Mouse (Mus musculus) embryonic facial prominence, embryonic 15.5 days (tissue): ENCODE measurements at regions not wholly inside any gene's neighbourhood (a gene's known extent, or its start where the extent isn't known, plus 50 kb on each side); places are given as distances from the start of the nearest gene placed in this dataset.

Experiments used
- ATAC-seq: fragments of 200-750 bp; cut with Nextera tagmentation; 2 replicates; pipeline ENCODE4 v1.8.0; 2017; ENCODE audit warnings: low read depth, moderate TSS enrichment; ENCODE audit not compliant: insufficient number of reproducible peaks, low FRiP score, low TSS enrichment
- H3K27ac ChIP-seq: fragments of 300-500 bp; sonication (generic); replicated peaks from 2 replicates; pipeline ENCODE4 v1.5.1; 2015; ENCODE audit warnings: mild to moderate bottlenecking, inconsistent platforms
- H3K27me3 ChIP-seq: fragments of 300-500 bp; sonication (generic); 2 replicates; pipeline ENCODE4 v1.6.1; 2015; ENCODE audit warnings: inconsistent platforms
- H3K36me3 ChIP-seq: fragments of 300-500 bp; sonication (generic); 2 replicates; pipeline ENCODE4 v1.6.1; 2015; ENCODE audit warnings: mild to moderate bottlenecking, inconsistent platforms
- H3K4me1 ChIP-seq: fragments of 300-500 bp; sonication (generic); 2 replicates; pipeline ENCODE4 v1.6.1; 2015; ENCODE audit warnings: inconsistent platforms
- H3K4me2 ChIP-seq: fragments of 300-500 bp; sonication (generic); replicated peaks from 2 replicates; pipeline ENCODE4 v1.6.1; 2015; ENCODE audit warnings: mild to moderate bottlenecking, inconsistent platforms
- H3K4me3 ChIP-seq: fragments of 300-500 bp; sonication (generic); replicated peaks from 2 replicates; pipeline ENCODE4 v1.5.1; 2015; ENCODE audit warnings: mild to moderate bottlenecking, inconsistent platforms
- H3K9ac ChIP-seq: fragments of 300-500 bp; sonication (generic); 2 replicates; pipeline ENCODE4 v1.6.1; 2015; ENCODE audit warnings: inconsistent platforms
- H3K9me3 ChIP-seq: fragments of 300-500 bp; sonication (generic); replicated peaks from 2 replicates; pipeline ENCODE4 v1.6.1; 2016; ENCODE audit warnings: inconsistent platforms
- WGBS: fragments of 180-500 bp; shearing (Covaris S2); methylation state at CpG from one replicate; pipeline ENCODE4 v1.1.7; 2015; 5-methylcytosine and 5-hydroxymethylcytosine counted together

DNA sequence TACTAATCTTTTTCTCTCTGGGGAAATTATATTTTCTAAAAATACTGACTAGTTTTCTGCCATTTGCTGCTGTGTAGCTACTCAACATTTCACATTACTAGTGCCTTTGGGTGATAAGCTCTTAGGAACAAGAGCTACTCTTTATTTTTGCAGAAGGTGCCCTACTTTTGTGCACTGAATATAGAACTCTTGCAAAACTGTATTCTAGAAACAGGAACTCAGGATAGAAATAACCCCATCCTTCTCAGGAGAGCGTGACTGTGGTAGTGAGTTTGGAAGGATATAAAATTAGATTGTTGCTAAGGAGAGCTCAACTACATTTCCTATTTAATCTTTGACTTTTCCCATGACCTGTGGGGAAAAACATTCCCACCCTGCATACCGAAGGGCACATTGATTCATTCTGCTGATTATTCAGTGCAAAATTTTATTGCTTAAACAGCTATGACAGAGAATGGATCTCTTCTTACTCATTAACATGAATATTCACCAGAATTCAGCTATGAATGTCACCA lies 408.0 kb upstream of the Nrsn1 start:
- Histone ChIP-seq H3K27ac (no peak overlapping the region), H3K36me3 (no peaks in the 10 kb centered on the region), H3K4me3 (no peak overlapping the region), H3K9me3 (no peaks in the 10 kb centered on the region), H3K4me2 (no peak overlapping the region), H3K4me1 (no peaks in the 10 kb centered on the region), H3K9ac (no peak overlapping the region), H3K27me3 (no peaks in the 10 kb centered on the region)
- ATAC-seq = no peak
- WGBS = 86% methylated on average over 2 of the region's 2 CpGs

DNA sequence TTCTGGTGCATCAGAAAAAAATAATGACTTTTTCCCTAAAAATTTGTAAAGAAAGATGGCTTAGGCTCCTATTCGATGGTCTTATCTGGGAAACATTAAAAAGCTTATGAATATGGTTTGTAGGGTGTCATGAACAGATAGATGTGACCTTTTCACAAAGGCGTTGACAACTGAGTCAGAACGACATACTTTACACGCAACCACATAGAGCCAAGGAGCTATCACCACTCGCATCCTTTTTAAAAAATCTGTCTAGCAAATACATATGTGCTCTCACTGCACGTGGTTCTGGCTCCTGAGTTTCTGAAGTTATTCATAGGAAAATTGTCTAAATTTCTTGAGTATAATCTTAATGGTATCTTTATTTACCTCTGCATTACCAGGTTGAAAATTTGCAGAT lies 404.9 kb upstream of the Nrsn1 start:
- H3K4me2 ChIP-seq = no peak overlapping the region
- WGBS = 85% methylated on average over 6 of the region's 6 CpGs
- H3K27ac ChIP-seq = no peak overlapping the region
- no peaks in the 10 kb centered on the region for H3K9me3 ChIP-seq
- H3K36me3 ChIP-seq = no peaks in the 10 kb centered on the region
- no peak overlapping the region for H3K4me3 ChIP-seq
- H3K9ac ChIP-seq = no peak overlapping the region
- H3K27me3 ChIP-seq = no peaks in the 10 kb centered on the region
- ATAC-seq = no peak
- H3K4me1 ChIP-seq = no peaks in the 10 kb centered on the region

- no peak overlapping the region for H3K4me3 ChIP-seq
- no peaks in the 10 kb centered on the region for H3K4me1 ChIP-seq
- H3K36me3 ChIP-seq = no peaks in the 10 kb centered on the region
- H3K9ac ChIP-seq = no peak overlapping the region
- H3K9me3 ChIP-seq = no peaks in the 10 kb centered on the region
- no peak overlapping the region for H3K4me2 ChIP-seq
- H3K27me3 ChIP-seq = no peaks in the 10 kb centered on the region
- H3K27ac ChIP-seq = no peak overlapping the region
- WGBS = 83% methylated on average over 3 of the region's 3 CpGs
- ATAC-seq = no peak
Measured at GRCm38 (mm10) chr13:25666022-25666421, 395.7 kb upstream of the Nrsn1 start.

- no peak overlapping the region for H3K4me2 ChIP-seq
- ATAC-seq = no peak
- WGBS = 68% methylated on average over 2 of the region's 2 CpGs
Measured at GRCm38 (mm10) chr13:25664963-25665606, 394.8 kb upstream of the Nrsn1 start.

DNA sequence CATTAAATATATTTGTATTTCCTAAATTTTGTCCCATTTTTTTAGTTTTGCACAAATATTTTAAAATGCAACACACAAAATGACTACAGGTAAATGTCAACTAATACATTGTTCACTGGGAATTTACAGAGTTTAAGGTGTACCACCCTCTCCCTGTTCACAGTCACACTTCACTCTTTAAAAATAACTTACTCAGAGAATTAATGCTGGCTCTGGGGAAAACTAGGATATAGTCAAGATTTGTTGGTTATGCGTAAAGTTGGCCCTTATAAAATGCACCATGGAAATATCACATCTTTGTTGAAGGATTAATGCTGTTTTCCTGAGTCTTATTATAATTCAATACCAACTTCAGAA lies 378.1 kb upstream of the Nrsn1 start:
- no peak for ATAC-seq
- Histone ChIP-seq H3K4me1 (no peaks in the 10 kb centered on the region), H3K27ac (no peak overlapping the region), H3K4me2 (no peak overlapping the region), H3K27me3 (no peaks in the 10 kb centered on the region), H3K9me3 (no peaks in the 10 kb centered on the region), H3K36me3 (no peaks in the 10 kb centered on the region), H3K4me3 (no peak overlapping the region), H3K9ac (no peak overlapping the region)
- 73% methylated on average over 1 of the region's 1 CpGs for WGBS

More at GRCm38 (mm10) chr13:25664963-25665606, 394.8 kb upstream of the Nrsn1 start:
- H3K36me3 ChIP-seq = no peaks in the 10 kb centered on the region
- H3K4me1 ChIP-seq = no peaks in the 10 kb centered on the region
- no peak overlapping the region for H3K27ac ChIP-seq
- H3K9me3 ChIP-seq = no peaks in the 10 kb centered on the region
- no peaks in the 10 kb centered on the region for H3K27me3 ChIP-seq
- no peak overlapping the region for H3K4me3 ChIP-seq
- no peak overlapping the region for H3K9ac ChIP-seq

DNA sequence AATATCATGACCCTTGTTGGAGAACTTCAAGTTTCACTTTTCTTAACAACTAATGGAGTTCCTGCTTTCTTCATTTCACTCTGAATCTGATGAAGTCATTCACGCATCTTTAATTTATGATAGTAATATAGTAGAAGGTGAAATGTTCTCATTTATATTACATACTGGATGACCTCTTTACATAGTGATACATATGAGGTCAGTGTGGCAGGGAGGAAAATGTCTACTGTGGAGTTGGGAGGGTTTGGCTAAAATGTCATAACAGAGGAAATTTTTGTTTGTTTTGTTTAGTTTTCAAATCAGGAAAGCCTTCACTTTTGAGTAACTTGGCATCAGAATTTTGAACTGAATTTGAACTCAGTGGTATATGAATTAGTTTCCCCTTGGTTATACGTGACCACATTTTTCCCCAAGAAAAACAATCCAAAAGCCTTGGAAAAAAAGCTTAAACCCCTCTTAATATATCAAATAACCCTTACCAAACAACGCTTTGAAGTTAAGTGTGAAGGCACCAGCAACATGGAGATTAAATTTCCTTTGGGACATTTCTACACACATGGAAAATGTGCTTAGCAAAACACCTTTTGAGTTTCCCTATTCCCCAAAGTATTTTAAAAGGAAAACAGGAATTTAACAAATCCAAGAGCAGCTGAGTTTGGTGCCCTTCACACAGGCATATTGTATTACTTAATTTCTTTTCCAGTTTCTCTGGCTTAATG lies 377.6 kb upstream of the Nrsn1 start:
- 52% methylated on average over 3 of the region's 3 CpGs for WGBS
- Histone ChIP-seq H3K36me3 (no peaks in the 10 kb centered on the region), H3K9ac (no peak overlapping the region), H3K4me1 (no peaks in the 10 kb centered on the region), H3K4me2 (no peak overlapping the region), H3K27ac (no peak overlapping the region), H3K4me3 (no peak overlapping the region), H3K9me3 (no peaks in the 10 kb centered on the region), H3K27me3 (no peaks in the 10 kb centered on the region)
- no peak for ATAC-seq

DNA sequence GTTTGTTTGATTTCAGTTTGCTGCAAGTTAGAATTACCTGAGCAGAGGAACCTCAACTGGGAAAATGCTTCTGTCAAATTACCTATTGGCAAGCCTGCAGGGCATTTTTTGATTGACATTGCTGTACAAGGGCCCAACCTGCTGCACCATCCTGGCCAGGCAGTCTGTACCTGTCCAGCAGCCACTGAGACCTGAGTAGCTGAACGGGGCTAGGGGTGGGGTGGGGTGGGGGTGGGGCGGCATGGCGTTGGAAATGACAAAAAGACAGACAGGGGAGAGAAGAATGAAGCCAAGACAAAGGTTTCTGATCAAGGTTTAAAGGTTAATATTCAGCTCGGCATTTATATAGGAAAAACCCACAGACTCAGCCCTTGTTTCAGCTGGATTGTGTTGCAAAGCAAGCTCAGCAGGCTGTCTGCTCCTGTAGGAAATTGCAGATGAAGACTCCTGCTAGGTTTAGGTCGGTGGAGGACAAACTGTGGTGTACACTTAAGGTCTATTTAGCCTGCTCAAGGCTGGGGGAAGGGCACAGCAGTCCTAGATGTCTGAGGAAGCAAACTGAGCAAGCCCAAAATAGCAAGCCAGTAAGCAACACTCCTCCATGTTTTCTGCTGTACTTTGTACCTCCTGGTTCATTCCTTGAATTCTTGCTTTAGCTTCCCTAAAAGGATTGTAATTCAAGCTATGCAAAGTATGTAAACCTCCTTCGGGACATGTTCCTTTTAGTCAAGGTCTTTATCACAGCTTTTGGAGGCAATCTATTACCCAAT lies 369.4 kb upstream of the Nrsn1 start:
- H3K4me2 ChIP-seq = no peak overlapping the region
- H3K9ac ChIP-seq = no peak overlapping the region
- WGBS = 11% methylated on average over 6 of the region's 6 CpGs
- ATAC-seq = no peak
- H3K9me3 ChIP-seq = no peaks in the 10 kb centered on the region
- no peaks in the 10 kb centered on the region for H3K36me3 ChIP-seq
- no peaks in the 10 kb centered on the region for H3K27me3 ChIP-seq
- H3K4me1 ChIP-seq = no peaks in the 10 kb centered on the region
- no peak overlapping the region for H3K4me3 ChIP-seq
- no peak overlapping the region for H3K27ac ChIP-seq

DNA sequence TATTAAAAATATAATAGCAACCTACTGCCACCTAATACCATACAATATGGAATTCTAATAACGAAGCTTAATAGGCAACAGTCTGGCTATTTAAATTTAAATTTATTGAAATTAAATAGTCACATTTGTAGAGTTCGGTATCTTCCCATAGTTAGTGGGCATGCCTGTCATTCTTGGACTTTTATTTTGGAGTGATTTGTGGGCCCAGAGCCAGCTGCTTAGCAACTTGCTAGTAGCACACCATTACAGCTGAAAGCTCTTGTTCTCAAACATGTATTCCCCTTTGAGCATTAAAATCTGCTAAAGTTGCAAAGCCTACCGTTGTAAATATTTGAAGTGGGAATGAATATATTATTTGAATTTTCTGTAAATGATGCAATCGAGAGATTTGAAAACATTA lies 359.2 kb upstream of the Nrsn1 start:
- Histone ChIP-seq H3K4me1 (no peaks in the 10 kb centered on the region), H3K4me2 (no peak overlapping the region), H3K4me3 (no peak overlapping the region), H3K27ac (no peak overlapping the region), H3K9ac (no peak overlapping the region), H3K27me3 (no peaks in the 10 kb centered on the region), H3K36me3 (no peaks in the 10 kb centered on the region), H3K9me3 (no peaks in the 10 kb centered on the region)
- ATAC-seq = no peak
- WGBS = 40% methylated on average over 4 of the region's 4 CpGs

DNA sequence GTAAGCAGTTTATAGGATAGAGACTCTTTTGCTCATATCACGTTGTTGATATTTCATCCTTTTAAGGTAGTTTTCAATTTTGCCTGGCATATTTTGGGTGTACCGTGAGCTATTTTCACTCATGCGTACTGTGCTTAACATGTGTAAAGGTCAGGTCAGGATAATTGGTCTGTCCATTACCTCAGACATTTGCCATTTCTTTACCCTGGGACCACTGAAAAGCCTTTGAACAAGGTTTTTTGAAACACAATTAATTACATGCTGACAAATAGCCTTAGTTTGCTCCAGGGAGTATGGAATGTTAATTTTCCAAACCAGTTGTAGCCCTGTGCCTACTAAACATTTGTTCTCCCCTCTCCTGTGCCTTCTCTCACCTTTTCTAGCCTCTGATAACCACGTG lies 347.3 kb upstream of the Nrsn1 start:
- H3K4me2 ChIP-seq = no peak overlapping the region
- WGBS = 40% methylated on average over 4 of the region's 4 CpGs
- no peaks in the 10 kb centered on the region for H3K9me3 ChIP-seq
- no peak overlapping the region for H3K4me3 ChIP-seq
- H3K9ac ChIP-seq = no peak overlapping the region
- no peak overlapping the region for H3K27ac ChIP-seq
- H3K36me3 ChIP-seq = no peaks in the 10 kb centered on the region
- no peaks in the 10 kb centered on the region for H3K4me1 ChIP-seq
- ATAC-seq = no peak
- H3K27me3 ChIP-seq = no peaks in the 10 kb centered on the region

GRCm38 (mm10) chr13:25611986-25612385 lies 341.7 kb upstream of the Nrsn1 start:
- no peak for ATAC-seq
- 23% methylated on average over 4 of the region's 4 CpGs for WGBS
- Histone ChIP-seq H3K27me3 (no peaks in the 10 kb centered on the region), H3K4me3 (no peak overlapping the region), H3K9me3 (no peaks in the 10 kb centered on the region), H3K9ac (no peak overlapping the region), H3K4me2 (no peak overlapping the region), H3K27ac (no peak overlapping the region), H3K4me1 (no peaks in the 10 kb centered on the region), H3K36me3 (no peaks in the 10 kb centered on the region)

DNA sequence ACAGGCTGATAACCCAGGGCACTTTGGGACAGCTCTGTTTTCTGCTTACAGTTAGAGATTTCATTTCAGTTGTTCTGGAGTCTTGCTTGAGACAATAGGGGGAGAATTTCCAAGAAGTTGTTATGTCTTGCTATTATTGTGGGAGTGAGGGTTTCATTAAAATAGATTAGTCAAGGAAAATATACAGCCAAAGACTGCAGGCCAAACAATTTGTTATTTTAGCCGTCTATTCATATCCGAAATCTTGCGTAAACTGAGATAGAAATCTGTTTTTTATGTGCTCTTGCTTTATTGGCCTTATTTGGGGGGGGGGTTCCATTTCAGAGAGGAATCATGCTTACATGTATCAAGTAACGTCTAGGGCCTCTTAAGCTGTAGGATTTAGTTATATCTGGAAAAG lies 339.3 kb upstream of the Nrsn1 start:
- Histone ChIP-seq H3K9me3 (no peaks in the 10 kb centered on the region), H3K4me2 (no peak overlapping the region), H3K4me3 (no peak overlapping the region), H3K27me3 (no peaks in the 10 kb centered on the region), H3K27ac (no peak overlapping the region), H3K36me3 (no peaks in the 10 kb centered on the region), H3K9ac (no peak overlapping the region), H3K4me1 (no peaks in the 10 kb centered on the region)
- 43% methylated on average over 4 of the region's 4 CpGs for WGBS
- 0 out of 2 replicates have a peak, but pooled peaks have one; percentile 39 for ATAC-seq
